Mouse (Mus musculus) lung, adult 2 months (tissue): ENCODE data around the gene Tspoap1.

Experiments
- CTCF ChIP-seq: fragments of 200-500 bp; IDR thresholded peaks from 2 replicates; pipeline ENCODE4 v1.5.1; 2011; ENCODE audit warnings: mild to moderate bottlenecking, low read length, control low read depth; ENCODE audit not compliant: insufficient read depth
- POLR2A ChIP-seq: fragments of 200-500 bp; IDR thresholded peaks from 2 replicates; pipeline ENCODE4 v1.6.1; 2011; ENCODE audit warnings: low read depth, mild to moderate bottlenecking, control low read depth, low read length, borderline replicate concordance; ENCODE audit errors: extremely low read depth

GRCm38 (mm10) chr11:87747312-87747711 is 13.0 kb upstream of the Tspoap1 start:
- TF ChIP-seq CTCF = no peak
- no peak for TF ChIP-seq POLR2A
